ENCODE assay signal across 17 mouse cellular contexts in genomic region chr9:60674780-60675179, GRCm38 (mm10). TPM values are rescaled to one million over a fixed set of nuclear protein-coding genes. Genes with fewer than 3 reads are reported as not detected.
DNase-seq lines count a peak whose midpoint lies in the region; ATAC-seq and TF ChIP-seq lines count a peak whose summit lies in the region.
"Had no signal": no experiment of that assay in that cellular context is flagged by ENCODE, and none has a peak within 500 bp of the region (broad histone marks: within the 10 kb centered on the region; RNA-seq: fewer than 3 reads in every experiment).

No protein-coding gene starts in this region.

- H3K36me3 ChIP-seq in liver, postnatal 0 days (replicated peaks; ENCODE audit: insufficient read depth, low read length): no peaks in the 10 kb centered on the region
- H3K36me3 ChIP-seq in liver, embryonic 12.5 days: no peaks in the 10 kb centered on the region
- H3K36me3 ChIP-seq in E14TG2a.4 (ENCODE audit: insufficient read depth, low read length): no peaks in the 10 kb centered on the region
- no peaks in the 10 kb centered on the region for H3K36me3 ChIP-seq in hindbrain, embryonic 11.5 days (ENCODE audit: control insufficient read depth, insufficient read depth, low read length)

- H3K9me3 ChIP-seq in liver, postnatal 0 days (ENCODE audit: low read length): no peaks in the 10 kb centered on the region
- no peaks in the 10 kb centered on the region for H3K9me3 ChIP-seq in liver, embryonic 12.5 days (replicated peaks)
- no peaks in the 10 kb centered on the region for H3K9me3 ChIP-seq in E14TG2a.4 (ENCODE audit: low read length)
- no peaks in the 10 kb centered on the region for H3K9me3 ChIP-seq in hindbrain, embryonic 11.5 days (ENCODE audit: control insufficient read depth, low read length)
- H3K9me3 ChIP-seq: heart, embryonic 12.5 days; hindbrain, embryonic 15.5 days; limb, embryonic 13.5 days had no signal

- no peaks in the 10 kb centered on the region for H3K27me3 ChIP-seq in liver, postnatal 0 days (ENCODE audit: insufficient read depth, low read length)
- no peaks in the 10 kb centered on the region for H3K27me3 ChIP-seq in liver, embryonic 12.5 days (replicated peaks)
- H3K27me3 ChIP-seq in E14TG2a.4 (ENCODE audit: insufficient read depth, low read length): no peaks in the 10 kb centered on the region
- no peaks in the 10 kb centered on the region for H3K27me3 ChIP-seq in hindbrain, embryonic 11.5 days (ENCODE audit: control insufficient read depth, insufficient read depth, low read length)
- H3K27me3 ChIP-seq: heart, embryonic 12.5 days; hindbrain, embryonic 15.5 days; limb, embryonic 13.5 days had no signal

- TF ChIP-seq CTCF in liver, postnatal 0 days (IDR thresholded peaks at IDR 0.05; ENCODE audit: low read depth): peak; percentile 36
- 0 out of 2 replicates have a peak, but pooled peaks have one; percentile 9 for TF ChIP-seq CTCF in E14TG2a.4 (conservative IDR thresholded peaks at IDR 0.05; ENCODE audit: low read length)
- TF ChIP-seq CTCF in embryonic fibroblast, embryonic 13.5 days (IDR thresholded peaks at IDR 0.05; ENCODE audit: borderline replicate concordance, insufficient read depth, low read length): peak; percentile 36; the same call in 1 of the 2 replicates

- no peak for TF ChIP-seq EP300 in liver, postnatal 0 days (IDR thresholded peaks at IDR 0.05; ENCODE audit: low read depth)

- H3K4me3 ChIP-seq in liver, postnatal 0 days (ENCODE audit: low read depth, low read length): no peak overlapping the region
- H3K4me3 ChIP-seq in liver, embryonic 12.5 days: no peak overlapping the region
- H3K4me3 ChIP-seq in E14TG2a.4 (replicated peaks; ENCODE audit: low read length): no peak overlapping the region
- no peak overlapping the region for H3K4me3 ChIP-seq in embryonic fibroblast, embryonic 13.5 days (ENCODE audit: insufficient read depth, low read length)
- no peak overlapping the region for H3K4me3 ChIP-seq in hindbrain, embryonic 11.5 days (ENCODE audit: low read depth, low read length)
- H3K4me3 ChIP-seq: heart, embryonic 12.5 days; hindbrain, embryonic 15.5 days; limb, embryonic 13.5 days had no signal

- no peaks in the 10 kb centered on the region for H3K4me1 ChIP-seq in liver, postnatal 0 days (ENCODE audit: insufficient read depth)
- no peaks in the 10 kb centered on the region for H3K4me1 ChIP-seq in liver, embryonic 12.5 days
- H3K4me1 ChIP-seq in E14TG2a.4 (replicated peaks; ENCODE audit: low read depth, low read length): no peaks in the 10 kb centered on the region
- H3K4me1 ChIP-seq in embryonic fibroblast, embryonic 13.5 days (ENCODE audit: control insufficient read depth, insufficient read depth, low read length): no peaks in the 10 kb centered on the region
- H3K4me1 ChIP-seq in hindbrain, embryonic 11.5 days (replicated peaks; ENCODE audit: control insufficient read depth, insufficient read depth, low read length): no peaks in the 10 kb centered on the region
- H3K4me1 ChIP-seq: heart, embryonic 12.5 days; hindbrain, embryonic 15.5 days; limb, embryonic 13.5 days had no signal

- no peak overlapping the region for H3K4me2 ChIP-seq in liver, postnatal 0 days (ENCODE audit: low read depth, low read length)
- no peak overlapping the region for H3K4me2 ChIP-seq in liver, embryonic 12.5 days
- no peak overlapping the region for H3K4me2 ChIP-seq in hindbrain, embryonic 11.5 days (replicated peaks; ENCODE audit: low read depth, low read length)
- H3K4me2 ChIP-seq: heart, embryonic 12.5 days; hindbrain, embryonic 15.5 days; limb, embryonic 13.5 days had no signal

- TF ChIP-seq POLR2A in embryonic fibroblast, embryonic 13.5 days (IDR thresholded peaks at IDR 0.05; ENCODE audit: low read depth, low read length): no peak

- no peak for ATAC-seq in liver, postnatal 0 days
- ATAC-seq in liver, embryonic 12.5 days: no peak
- ATAC-seq in hindbrain, embryonic 11.5 days (ENCODE audit: low FRiP score): no peak
- ATAC-seq: CD4-positive, CD25-positive, alpha-beta regulatory T cell, adult 4 months had no signal

- H3K9ac ChIP-seq in liver, postnatal 0 days (replicated peaks): no peak overlapping the region
- H3K9ac ChIP-seq in liver, embryonic 12.5 days: no peak overlapping the region
- no peak overlapping the region for H3K9ac ChIP-seq in hindbrain, embryonic 11.5 days (ENCODE audit: low read depth, low read length)
- H3K9ac ChIP-seq: heart, embryonic 12.5 days; hindbrain, embryonic 15.5 days; limb, embryonic 13.5 days had no signal

- H3K27ac ChIP-seq in liver, postnatal 0 days (ENCODE audit: low read depth): no peak overlapping the region
- H3K27ac ChIP-seq in liver, embryonic 12.5 days: no peak overlapping the region
- H3K27ac ChIP-seq in embryonic fibroblast, embryonic 13.5 days (ENCODE audit: insufficient read depth, low read length): no peak overlapping the region
- no peak overlapping the region for H3K27ac ChIP-seq in hindbrain, embryonic 11.5 days (ENCODE audit: low read depth, low read length)
- H3K27ac ChIP-seq: hindbrain, embryonic 15.5 days; limb, embryonic 13.5 days; macrophage had no signal

- peak; percentile 56 for DNase-seq in heart, adult 11 months
- no peak for DNase-seq in heart, postnatal 4 days
- no peak for DNase-seq in liver, postnatal 0 days
- DNase-seq in left cerebral cortex, adult 18-20 months (ENCODE audit: low spot score in 2 of 2): no peak
- DNase-seq in hindbrain, embryonic 11.5 days (ENCODE audit: low spot score): no peak
- DNase-seq: cerebellum, adult 9-11 months; kidney, postnatal 14 days; right cerebral cortex, postnatal 25 days; thymus, postnatal 25 days had no signal

RNA-seq across cellular contexts. Expression of gene Lrrc49, which starts 13.2 kb away (rescaled TPM):
- 1 to 10 TPM; 9.4 to 9.5 TPM for total RNA-seq in heart, postnatal 4 days (2021)
- 0.63 and 0.66 TPM in 2 replicates for polyA plus RNA-seq in liver, postnatal 0 days (2015; fragmentation: Nextera tagmentation; extraction: Ambion mirVana)
- polyA plus RNA-seq in liver, embryonic 12.5 days (2016; fragmentation: Nextera tagmentation; extraction: Ambion mirVana): 1.7 and 2.0 TPM in 2 replicates
- polyA plus RNA-seq in embryonic fibroblast, embryonic 13.5 days (2011; ENCODE audit: insufficient read length, low read depth, missing spikeins): 11.0 and 16.6 TPM in 2 replicates
- 10 to 100 TPM; 89.4 to 95.6 TPM for total RNA-seq in left cerebral cortex, adult 18-20 months (2021)
- polyA plus RNA-seq in hindbrain, embryonic 11.5 days (2014; fragmentation: Nextera tagmentation; extraction: Ambion mirVana): 54.8 and 60.5 TPM in 2 replicates

RNA-seq across cellular contexts. Expression of gene Larp6, which starts 38.0 kb away (rescaled TPM):
- total RNA-seq in heart, postnatal 4 days (2021): 1 to 10 TPM in 1 of 2 experiments, under 1 TPM in 1; 0.95 to 1.3 TPM
- 0.07 and 0.11 TPM in 2 replicates for polyA plus RNA-seq in liver, postnatal 0 days (2015; fragmentation: Nextera tagmentation; extraction: Ambion mirVana)
- 0.05 and 0.25 TPM in 2 replicates for polyA plus RNA-seq in liver, embryonic 12.5 days (2016; fragmentation: Nextera tagmentation; extraction: Ambion mirVana)
- 2.1 and 3.4 TPM in 2 replicates for polyA plus RNA-seq in embryonic fibroblast, embryonic 13.5 days (2011; ENCODE audit: insufficient read length, low read depth, missing spikeins)
- 10 to 100 TPM; 37.6 to 41.6 TPM for total RNA-seq in left cerebral cortex, adult 18-20 months (2021)
- polyA plus RNA-seq in hindbrain, embryonic 11.5 days (2014; fragmentation: Nextera tagmentation; extraction: Ambion mirVana): 1.9 and 2.1 TPM in 2 replicates
- polyA plus RNA-seq: CD4-positive, CD25-positive, alpha-beta regulatory T cell, adult 4 months had no signal
